Mouse (Mus musculus): ENCODE results near the gene Ddah1. TPM values are rescaled to one million over a fixed set of nuclear protein-coding genes. Genes with fewer than 3 reads are reported as not detected.

Ddah1 gene
- polyA plus RNA-seq, 1 experiment from 2014 or later = 3.2 TPM

DNA sequence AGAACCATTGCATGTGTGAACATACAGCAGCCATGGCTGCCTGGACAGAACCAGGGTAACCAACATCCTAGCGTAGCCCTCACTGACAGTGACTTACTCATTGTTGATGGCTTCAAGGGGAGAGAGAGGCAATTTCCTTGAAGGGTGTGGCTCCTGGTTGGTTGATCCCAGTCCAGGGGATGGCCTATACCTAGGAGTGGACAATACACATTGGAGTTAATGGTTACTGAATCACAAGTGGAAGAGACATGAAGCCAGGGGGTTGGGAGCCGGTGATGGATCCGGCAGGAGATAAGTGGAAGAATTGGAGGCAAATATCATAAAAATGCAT, 5.1 kb downstream of the Ddah1 start:
- DNase-seq (ENCODE audit: low spot score) = no peak

DNA sequence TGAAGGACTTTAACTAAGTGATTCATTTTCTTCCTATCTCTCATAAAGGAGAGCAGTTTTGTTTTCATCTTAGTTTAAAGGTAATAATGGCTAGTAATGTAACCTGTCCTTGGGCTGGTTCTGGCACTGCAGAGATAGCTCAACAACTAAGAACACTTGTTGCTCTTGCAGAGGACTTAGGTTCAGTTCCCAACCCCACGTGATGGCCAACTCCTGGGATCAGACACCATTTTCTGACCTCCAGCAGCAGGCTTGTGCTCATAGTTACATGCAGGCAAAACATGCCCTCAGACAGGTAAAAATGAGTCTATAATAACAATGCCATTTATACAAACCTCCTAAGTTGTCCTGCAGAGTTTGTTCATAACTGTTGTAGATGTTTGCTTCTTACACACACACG, 5.9 kb downstream of the Ddah1 start:
- DNase-seq (ENCODE audit: low spot score) = no peak

DNA sequence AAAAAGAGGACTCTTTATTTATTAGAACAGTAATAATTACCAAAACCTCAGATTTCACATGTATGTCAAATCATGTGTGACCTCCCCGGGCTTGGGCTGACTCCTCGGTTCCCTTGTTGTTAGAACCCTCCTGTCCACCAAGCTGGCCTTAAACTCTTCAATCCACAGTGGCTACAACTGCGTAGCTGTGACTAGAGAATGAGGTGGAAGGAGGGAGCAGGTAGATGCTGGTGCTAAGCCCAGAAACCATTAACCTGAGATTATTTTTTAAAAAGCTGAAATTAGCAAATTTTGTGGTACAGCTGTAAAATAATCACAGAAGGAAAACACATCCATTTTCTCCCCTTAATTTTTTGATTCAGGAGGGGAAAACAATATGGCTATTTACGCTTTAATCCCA, 10.0 kb downstream of the Ddah1 start:
- DNase-seq (ENCODE audit: low spot score) = no peak

DNA sequence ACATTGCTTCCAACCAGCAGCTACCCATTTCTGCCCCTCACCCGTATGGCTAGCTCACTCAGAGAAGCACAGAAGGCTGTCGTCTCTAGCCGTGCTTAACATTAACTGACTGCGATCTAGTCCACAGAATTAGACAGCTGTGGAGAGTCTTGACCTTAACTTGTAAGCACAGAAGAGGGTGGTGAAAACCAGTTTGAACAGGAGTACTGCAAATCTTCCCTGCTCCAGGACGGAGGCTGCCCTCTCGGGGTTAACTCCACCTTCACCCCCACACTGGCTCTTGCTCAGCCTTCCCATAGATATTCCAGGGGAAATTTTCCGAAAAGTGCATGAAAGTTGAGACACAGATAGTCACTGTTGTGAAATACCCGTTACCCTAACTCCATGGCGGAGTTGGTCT, 14.9 kb downstream of the Ddah1 start:
- no peak for DNase-seq (ENCODE audit: low spot score)

DNA sequence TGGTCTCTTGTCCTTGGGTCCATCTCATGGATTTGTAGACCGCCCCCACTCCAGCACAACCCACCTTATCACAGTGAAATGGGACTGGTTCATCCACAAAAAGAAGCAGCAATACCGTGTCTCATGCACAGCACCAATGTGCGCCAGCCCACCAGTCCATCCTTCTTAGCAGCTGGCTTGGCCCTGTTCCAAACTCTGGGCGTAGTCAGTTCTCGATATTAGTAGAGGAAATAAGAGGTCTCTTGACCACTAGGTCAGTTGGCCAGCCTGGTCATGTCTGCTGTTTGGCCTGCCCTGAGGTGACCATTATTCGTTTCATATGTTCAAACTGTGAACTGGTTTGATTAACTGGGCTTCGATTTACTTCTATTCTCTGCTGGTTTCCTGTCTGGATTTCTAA, 15.9 kb downstream of the Ddah1 start:
- no peak for DNase-seq (ENCODE audit: low spot score)

DNA sequence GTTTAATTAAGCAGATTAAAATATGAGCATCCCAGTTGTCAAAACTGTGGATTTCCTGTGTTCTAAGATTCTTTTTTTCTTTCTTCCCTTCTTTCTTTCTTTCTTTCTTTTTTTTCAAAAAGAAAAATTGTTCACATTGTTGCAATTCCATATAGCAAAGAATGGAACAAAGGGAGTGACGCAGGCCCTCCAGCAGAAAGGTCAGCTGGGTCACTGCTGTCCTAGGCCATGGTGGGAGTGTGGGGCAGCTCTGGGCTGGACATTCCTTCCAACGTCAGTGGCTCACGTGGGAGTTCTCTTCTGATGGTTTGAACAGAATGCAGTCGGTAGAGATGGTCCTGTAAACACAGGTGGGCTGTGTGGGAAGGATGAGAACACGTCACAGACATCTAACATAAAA, 16.8 kb downstream of the Ddah1 start:
- no peak for DNase-seq (ENCODE audit: low spot score)

DNA sequence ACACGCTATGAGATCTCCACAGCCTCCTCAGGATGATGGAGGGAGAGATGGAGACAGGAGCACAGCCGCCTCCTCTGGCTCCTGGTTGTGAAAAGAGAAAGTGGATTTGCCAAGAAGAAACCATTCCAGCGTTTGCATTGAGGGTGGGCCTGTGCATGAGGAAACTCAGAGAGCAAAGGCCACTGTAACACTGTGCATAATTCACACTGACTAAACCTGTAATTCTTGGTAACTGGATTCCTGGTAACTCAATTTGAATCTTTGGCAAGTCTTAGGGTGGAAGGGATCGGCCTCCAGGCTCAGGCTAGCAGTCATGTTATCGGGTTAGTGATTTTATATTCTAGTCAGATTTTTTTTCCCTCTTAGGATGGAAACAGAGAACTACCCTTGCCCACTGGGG, 17.4 kb downstream of the Ddah1 start:
- no peak for DNase-seq (ENCODE audit: low spot score)

DNA sequence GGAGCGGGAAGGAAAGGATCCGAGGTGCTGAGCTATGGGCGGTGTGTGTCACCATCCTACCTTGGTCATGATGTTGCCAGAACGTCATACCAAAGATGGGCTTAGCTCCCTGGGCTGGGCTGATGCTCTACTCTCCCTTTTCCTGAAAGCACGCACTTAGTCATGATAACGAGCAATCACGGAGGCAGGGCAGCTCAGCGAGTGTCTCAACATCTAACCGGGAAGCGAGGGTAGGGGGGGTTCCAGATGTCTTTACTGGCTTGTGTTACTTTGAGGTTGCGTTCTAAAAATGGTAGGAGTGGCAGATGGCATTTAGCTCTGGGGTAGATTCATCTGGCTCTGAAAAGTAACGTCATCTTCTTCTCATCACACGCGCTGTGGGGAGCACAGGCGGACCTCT, 18.5 kb downstream of the Ddah1 start:
- DNase-seq (ENCODE audit: low spot score) = no peak

DNA sequence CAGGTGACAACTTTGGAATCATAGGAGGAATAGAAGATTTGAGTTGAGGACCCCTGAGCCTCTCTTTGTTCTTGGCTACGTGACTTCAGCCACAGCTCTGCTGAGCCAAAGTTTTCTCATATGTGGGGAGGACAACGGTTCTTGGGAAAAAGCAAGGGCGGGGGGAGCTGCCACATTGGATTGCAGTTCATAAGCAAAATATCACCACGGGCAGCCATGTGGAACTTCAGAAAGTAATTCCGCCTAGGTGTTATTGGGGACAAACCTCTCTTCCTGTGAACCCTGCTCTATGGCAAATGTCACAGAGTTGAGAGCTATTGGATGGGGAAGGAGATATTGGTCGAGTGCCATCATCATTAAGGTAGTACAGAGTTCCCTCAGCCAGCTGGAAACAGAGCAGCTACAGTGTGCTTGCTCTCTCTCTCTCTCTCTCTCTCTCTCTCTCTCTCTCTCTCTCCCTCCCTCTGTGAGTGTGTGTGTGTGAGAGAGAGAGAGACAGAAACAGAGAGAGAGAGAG, 20.0 kb downstream of the Ddah1 start:
- DNase-seq (ENCODE audit: low spot score) = no peak

DNA sequence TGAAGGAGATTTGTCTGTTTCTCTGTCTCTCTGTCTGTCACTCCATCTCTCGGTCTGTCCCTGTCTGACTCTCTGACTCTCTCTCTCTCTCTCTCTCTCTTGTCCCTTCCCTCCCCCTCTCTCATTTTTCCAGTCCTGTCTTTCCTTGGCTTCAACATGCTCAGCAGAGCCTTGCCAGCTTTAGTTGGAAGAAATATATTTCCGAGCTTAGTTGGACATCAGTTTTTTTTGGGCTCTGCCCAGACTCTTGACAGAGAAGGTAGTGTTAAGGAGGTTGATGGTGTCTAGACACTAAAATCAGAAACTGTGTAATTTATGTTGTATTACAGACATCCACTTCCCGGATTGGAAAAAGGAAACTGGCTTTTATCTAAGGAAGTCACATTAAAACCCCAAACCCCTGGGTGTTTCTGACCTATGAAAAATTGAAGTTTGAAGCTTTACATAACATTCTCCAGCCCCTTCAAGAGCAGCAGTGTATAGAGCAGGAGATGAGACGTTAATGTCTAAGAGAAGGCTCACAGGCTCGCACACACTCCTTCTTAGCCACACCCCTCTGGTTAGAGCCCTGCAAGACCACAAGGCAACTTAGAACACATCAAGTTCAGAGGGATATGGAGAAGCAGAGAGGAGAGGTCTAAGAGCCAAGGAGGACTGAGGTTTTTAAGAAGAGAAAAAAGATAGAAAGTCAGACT, 21.0 kb downstream of the Ddah1 start:
- no peak for DNase-seq (ENCODE audit: low spot score)

DNA sequence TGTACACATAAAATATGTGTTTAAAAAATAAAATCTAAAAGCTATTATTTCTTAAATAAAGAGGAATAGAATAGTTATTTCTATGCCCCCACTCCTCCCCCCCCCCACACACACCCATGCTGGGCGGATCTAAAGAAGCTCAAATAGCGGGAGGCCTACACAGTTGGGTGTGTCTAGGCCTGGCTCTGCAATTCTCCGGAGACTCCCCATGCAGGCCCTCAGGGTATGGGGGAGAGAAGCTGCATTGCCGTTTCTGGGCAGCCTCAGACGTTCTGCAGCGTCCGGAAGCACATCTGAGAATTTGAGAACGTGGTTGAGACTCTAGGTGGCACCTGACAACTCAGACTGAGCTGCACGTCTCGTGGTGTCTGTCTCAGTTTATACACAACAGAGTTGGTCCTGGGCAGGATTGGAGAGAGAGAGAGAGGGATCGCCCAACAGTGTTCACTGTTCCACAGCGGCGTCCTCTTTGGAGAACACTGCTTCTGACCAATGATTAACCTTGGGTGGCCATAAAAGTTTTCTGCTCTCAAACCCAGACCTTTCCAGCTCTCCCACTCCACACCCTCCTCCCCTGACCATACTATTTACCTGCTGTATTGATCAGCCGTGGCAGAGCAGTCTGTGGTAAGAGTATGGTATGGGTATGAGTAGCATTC, 22.4 kb downstream of the Ddah1 start:
- no peak for DNase-seq (ENCODE audit: low spot score)

DNA sequence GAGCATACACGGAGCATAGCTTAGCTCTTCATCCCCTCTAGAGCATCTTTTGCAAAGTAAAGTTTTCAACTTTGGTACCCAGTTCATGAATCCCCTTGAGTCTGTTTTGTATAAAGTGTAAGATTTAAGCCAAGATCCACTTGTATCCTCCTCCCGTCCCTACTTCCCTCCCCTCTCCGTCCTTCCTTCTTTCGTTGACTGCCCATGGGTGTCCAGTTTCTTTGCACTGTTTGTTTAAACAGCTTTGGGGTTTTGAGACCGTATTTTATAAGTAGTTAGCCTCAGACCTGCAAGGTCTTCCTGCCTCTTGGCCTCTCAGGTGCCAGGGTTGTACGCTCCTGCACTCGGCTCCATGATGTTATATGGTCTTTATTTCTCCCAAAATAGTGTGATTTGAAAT, 26.8 kb downstream of the Ddah1 start:
- DNase-seq (ENCODE audit: low spot score) = no peak

DNA sequence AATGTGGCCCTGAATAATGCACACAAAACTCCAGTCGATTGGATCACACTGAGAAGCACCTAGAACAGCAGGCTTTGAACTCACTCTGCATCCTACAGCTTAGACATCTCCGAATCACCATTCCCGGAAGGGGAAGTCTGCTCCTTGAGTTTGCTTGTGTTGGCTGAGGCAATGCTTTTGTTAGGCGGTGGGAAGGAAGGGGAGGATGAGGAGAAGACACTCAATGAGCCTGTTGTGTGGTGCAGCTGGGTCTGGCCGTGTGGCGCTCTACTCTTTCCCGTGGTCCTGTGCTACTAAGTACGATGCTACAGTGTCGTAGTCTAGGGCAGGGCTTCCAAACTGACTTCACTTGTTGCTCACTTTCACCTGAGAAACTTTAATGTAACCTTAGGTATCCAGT, 28.8 kb downstream of the Ddah1 start:
- DNase-seq (ENCODE audit: low spot score) = no peak

DNA sequence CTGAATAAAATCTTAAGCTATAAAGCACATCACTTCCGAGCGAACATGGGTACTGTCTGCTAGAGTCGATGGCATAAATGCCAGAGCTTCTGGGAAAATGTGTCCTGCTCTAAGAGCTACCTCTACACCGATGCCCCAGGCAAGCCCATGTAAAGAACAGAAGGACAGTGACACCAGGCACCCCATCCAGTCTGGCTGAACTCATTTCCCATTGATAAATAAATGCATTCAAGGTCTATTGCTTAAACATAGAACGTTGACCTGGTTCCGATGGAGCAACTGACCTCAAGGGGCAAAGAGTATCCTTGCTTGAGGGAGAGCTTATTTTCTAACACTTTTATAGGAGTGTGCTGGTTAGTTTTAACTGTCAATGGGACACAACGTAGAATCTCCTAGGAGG, 30.6 kb downstream of the Ddah1 start:
- no peak for DNase-seq (ENCODE audit: low spot score)

DNA sequence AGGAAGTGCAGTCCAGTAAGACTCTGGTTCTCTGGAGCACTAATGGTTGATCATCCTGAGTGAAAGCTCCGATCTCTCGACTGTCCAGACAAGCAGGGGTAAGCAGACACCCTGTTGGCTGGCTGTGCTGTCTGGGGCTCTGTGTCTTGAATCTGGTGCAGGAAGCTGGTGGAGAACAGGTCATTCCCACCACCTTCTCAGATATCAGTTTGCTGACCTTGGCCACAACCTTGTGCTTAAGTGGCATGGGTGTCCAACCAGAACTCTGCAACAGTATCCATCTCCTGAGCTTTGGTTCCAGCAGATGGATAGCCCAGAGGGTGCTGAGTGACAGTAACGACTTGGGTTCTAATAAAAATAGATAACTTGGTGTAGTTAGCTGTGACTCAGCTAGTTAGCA, 31.8 kb downstream of the Ddah1 start:
- DNase-seq (ENCODE audit: low spot score) = no peak

DNA sequence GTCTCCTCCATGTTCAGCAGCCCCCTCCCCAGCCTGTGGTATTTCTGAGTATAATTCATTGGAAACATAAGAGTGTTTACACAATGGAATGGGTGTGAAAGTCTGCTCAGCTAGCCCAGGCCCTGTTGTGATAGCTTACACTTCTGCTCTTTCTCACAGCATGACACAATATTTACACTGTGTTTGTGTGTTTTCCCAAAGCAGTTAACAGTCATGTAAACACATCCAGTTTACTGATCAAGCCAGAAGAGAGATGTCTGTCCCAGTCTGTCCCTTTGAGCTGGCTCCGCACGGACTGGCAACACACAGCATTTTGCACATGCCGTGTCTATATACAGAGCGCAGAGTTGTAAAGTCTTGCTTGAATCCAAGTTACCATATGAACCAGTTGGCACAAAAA, 32.2 kb downstream of the Ddah1 start:
- DNase-seq (ENCODE audit: low spot score) = no peak

DNA sequence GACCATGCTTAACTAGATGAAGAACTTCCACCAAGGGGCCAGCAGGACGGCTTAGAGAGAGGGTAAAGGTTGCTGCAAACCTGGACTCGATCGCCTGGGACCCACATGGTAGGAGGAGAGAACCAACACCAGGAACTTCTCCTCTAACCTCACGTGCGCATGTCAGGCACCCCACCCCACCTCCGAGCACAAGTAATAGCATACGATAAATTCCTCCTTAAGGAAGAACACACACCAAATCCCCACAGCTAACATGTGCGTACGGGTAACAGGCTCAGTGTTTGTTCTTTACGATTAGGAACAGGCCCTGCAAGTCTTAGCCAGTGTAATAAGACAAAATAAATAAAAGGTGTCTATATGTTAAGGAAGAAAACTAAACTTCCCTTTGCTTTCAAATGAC, 35.9 kb downstream of the Ddah1 start:
- no peak for DNase-seq (ENCODE audit: low spot score)

DNA sequence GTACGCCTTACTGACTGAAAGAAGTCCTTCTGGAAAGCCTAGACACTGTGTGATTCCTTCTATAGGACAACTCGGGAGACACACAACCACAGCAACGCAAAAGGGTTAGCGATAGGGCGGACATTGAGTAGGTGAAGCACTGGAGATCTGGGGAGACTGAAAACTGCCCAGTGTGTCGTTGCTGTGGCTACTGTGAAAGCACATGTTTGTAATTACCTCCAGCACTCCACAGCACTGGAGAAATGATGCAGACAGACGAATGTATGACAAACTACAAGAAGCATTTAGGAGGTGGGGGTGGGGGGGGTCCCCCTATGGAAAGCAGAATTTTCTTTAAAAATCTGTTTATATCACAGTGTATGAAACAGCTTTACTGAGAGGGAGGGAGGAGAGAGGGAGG, 37.4 kb downstream of the Ddah1 start:
- DNase-seq (ENCODE audit: low spot score) = no peak

DNA sequence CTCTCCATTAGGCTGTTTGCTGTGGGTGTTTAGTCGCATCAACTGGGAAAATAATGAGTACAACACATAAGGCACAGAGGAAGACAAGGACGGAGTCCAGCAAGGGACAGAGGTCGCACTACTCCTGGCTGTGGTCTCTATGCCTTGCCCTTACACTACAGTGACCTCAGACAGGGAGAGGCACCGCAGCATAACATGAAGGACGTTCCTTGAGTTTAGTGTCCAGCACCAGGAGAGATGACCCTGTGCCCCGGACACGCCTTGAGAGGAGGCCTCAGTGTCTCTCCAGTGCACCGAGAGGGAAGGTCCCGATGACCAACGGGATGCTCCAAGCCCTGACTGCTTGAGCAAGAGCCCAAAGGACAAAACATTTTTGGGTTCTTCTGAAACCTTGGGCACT, 39.6 kb downstream of the Ddah1 start:
- DNase-seq (ENCODE audit: low spot score) = no peak

DNA sequence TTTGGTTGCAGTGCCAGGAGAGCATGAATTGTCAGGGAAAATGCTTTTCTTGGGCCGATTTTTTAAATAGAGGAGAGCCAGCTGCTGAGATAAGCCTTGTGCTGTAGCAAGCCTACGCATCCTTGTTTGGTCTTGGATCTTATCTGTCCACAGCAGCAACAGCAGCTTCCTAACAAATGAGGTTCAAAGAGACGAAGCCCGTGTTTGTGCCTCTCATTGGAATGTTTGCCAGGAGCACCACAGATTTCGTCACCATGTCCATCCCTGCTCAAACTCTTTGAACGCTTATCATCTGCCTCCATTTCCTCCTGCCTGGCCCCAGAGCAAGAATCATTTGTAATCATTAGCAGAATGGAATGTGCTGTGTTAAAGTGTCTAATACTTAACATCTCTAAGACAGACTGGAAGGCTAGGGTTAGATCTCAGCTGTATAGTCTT, 40.3 kb downstream of the Ddah1 start:
- DNase-seq (ENCODE audit: low spot score) = no peak

DNA sequence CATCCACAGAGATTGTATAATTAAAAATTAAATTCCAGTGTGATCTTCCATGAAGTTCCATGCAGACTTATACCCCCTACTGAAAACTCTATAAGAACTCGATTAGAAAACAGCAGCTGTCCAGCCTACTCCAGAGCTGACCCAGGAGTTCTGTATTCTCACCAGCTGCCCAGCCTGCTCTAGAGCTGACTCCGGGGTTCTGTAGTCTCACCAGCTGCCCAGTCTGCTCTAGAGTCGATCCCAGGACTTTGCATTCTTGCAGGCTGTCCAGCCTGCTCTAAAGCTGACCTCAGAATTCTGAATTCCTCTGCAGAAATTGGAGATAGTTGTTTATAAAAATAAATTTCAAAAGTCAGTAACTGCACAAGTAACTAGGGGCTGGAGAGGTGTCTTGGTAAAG, 40.9 kb downstream of the Ddah1 start:
- no peak for DNase-seq (ENCODE audit: low spot score)

DNA sequence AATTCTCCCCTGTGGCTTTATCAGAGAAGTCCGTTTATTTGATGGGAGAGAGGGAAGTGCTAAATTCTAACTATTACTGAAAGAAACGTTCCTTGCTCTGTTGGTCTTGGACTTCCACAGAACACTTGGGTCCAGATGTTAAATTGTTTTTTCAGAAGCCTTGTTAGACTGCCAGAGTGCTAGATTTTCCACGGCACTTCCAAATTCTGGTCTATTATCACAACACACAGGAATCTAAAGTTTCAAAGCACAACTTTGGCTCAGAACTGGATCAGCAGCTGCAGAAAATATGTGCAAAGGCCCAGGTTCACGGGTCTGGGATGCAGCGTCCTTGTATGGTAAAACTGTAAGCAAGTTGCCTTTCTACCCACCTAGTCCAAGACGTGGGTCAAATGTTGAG, 43.6 kb downstream of the Ddah1 start:
- DNase-seq (ENCODE audit: low spot score) = no peak

DNA sequence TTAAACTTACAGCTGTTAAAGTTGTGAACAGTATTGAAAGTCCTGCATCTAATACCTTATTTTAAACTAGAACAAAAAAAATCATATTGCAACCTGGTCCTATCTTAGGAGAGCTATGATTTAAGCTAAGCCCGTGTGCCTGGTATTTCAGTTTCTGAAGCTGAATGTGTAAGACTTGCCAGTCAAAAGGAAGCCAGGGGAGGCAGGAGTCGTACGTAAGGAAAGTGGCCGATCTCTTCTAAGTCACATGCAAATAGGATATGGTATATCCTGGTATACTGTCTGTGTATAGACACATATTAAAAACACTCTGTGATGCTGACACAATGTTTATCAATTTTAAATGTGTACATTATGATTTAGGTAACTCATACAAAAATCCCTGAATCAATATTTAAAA, 47.4 kb downstream of the Ddah1 start:
- no peak for DNase-seq (ENCODE audit: low spot score)

Data from thymus, postnatal 0 days (tissue).